Mouse (Mus musculus) embryonic fibroblast, embryonic 13.5 days (primary cell): ENCODE data around the gene Leap2.
"Not testable (repeated sequence)": the region's sequence is repeated elsewhere in the genome, so short reads cannot be mapped to it uniquely, and the experiment has no call there.

Source experiments
- CTCF ChIP-seq: IDR thresholded peaks from 2 replicates; pipeline ENCODE4 v1.5.1; 2011; ENCODE audit warnings: mild to moderate bottlenecking, control low read depth, low read length, moderate library complexity, borderline replicate concordance; ENCODE audit not compliant: insufficient read depth
- POLR2A ChIP-seq: IDR thresholded peaks from 2 replicates; pipeline ENCODE4 v1.6.1; 2011; ENCODE audit warnings: low read depth, mild to moderate bottlenecking, control low read depth, low read length, moderate library complexity

- not testable (repeated sequence) for TF ChIP-seq CTCF, POLR2A
These were observed 3.9 kb upstream of the Leap2 start for GRCm38 (mm10) chr11:53426914-53427313.
